Mouse (Mus musculus): ENCODE results near the gene AW822073.
"Not testable (repeated sequence)": the region's sequence is repeated elsewhere in the genome, so short reads cannot be mapped to it uniquely, and the experiment has no call there.

Gene AW822073

GRCm38 (mm10) chr10:58221571-58221970 is 3.2 kb downstream of the AW822073 start:
- DNase-seq (ENCODE audit: low read depth, low spot score): not testable (repeated sequence)

GRCm38 (mm10) chr10:58220726-58221125 is 4.0 kb downstream of the AW822073 start:
- no peak for DNase-seq (ENCODE audit: low read depth, low spot score)

GRCm38 (mm10) chr10:58217366-58217765 is 7.4 kb downstream of the AW822073 start:
- no peak for DNase-seq (ENCODE audit: low read depth, low spot score)

- no peak for DNase-seq (ENCODE audit: low read depth, low spot score)
Observed at GRCm38 (mm10) chr10:58215353-58215752, 9.4 kb downstream of the AW822073 start.

- DNase-seq (ENCODE audit: low read depth, low spot score): no peak
Observed at GRCm38 (mm10) chr10:58214934-58215333, 9.8 kb downstream of the AW822073 start.

- DNase-seq (ENCODE audit: low read depth, low spot score): no peak
Observed at GRCm38 (mm10) chr10:58214497-58214896, 10.2 kb downstream of the AW822073 start.

- DNase-seq (ENCODE audit: low read depth, low spot score): no peak
Observed at GRCm38 (mm10) chr10:58212230-58212629, 12.5 kb downstream of the AW822073 start.

GRCm38 (mm10) chr10:58211213-58211612 is 13.5 kb downstream of the AW822073 start:
- no peak for DNase-seq (ENCODE audit: low read depth, low spot score)

- no peak for DNase-seq (ENCODE audit: low read depth, low spot score)
Observed at GRCm38 (mm10) chr10:58210514-58210913, 14.2 kb downstream of the AW822073 start.

GRCm38 (mm10) chr10:58209710-58210467 is 14.8 kb downstream of the AW822073 start:
- DNase-seq (ENCODE audit: low read depth, low spot score): no peak

GRCm38 (mm10) chr10:58206639-58207404 is 17.9 kb downstream of the AW822073 start:
- DNase-seq (ENCODE audit: low read depth, low spot score): no peak

- no peak for DNase-seq (ENCODE audit: low read depth, low spot score)
Observed at GRCm38 (mm10) chr10:58205986-58206385, 18.7 kb downstream of the AW822073 start.

Measured in 3T3-L1 (cell line).